Mouse (Mus musculus): Measurements from ENCODE around the gene Tekt4. TPM values are rescaled to one million over a fixed set of nuclear protein-coding genes. Genes with fewer than 3 reads are reported as not detected.

Gene Tekt4
- polyA plus RNA-seq, 1 experiment from 2014 or later, result 0.25 TPM

GRCm38 (mm10) chr17:25475946-25476744, 21.7 kb downstream of the Tekt4 start:
- 0 out of 2 replicates have a peak, but pooled peaks cover 8% of the 10 kb centered on the region for H3K27me3 ChIP-seq (ENCODE audit: control insufficient read depth, insufficient read depth, low read length)
- H3K4me1 ChIP-seq (ENCODE audit: control insufficient read depth, insufficient read depth, low read length), result no peaks in the 10 kb centered on the region
- H3K4me3 ChIP-seq (ENCODE audit: low read depth, low read length), result no peak overlapping the region
- H3K36me3 ChIP-seq (ENCODE audit: control insufficient read depth, insufficient read depth, low read length), result no peaks in the 10 kb centered on the region
- ATAC-seq (ENCODE audit: insufficient read depth, low FRiP score, low TSS enrichment), result no peak
- no peak overlapping the region for H3K9ac ChIP-seq (ENCODE audit: low read length)
- DNase-seq (ENCODE audit: low spot score), result peak; percentile 68
- no peaks in the 10 kb centered on the region for H3K9me3 ChIP-seq (ENCODE audit: control insufficient read depth, low read length)
- H3K27ac ChIP-seq (ENCODE audit: low read depth, low read length), result no peak overlapping the region
- WGBS, result 44% methylated on average over 19 of the region's 19 CpGs
- no peak overlapping the region for H3K4me2 ChIP-seq (ENCODE audit: low read depth)

GRCm38 (mm10) chr17:25480152-25480551, 25.7 kb downstream of the Tekt4 start:
- Histone ChIP-seq H3K4me1 (ENCODE audit: control insufficient read depth, insufficient read depth, low read length) (no peaks in the 10 kb centered on the region), H3K4me2 (ENCODE audit: low read depth) (no peak overlapping the region), H3K27ac (ENCODE audit: low read depth, low read length) (no peak overlapping the region), H3K9me3 (ENCODE audit: control insufficient read depth, low read length) (no peaks in the 10 kb centered on the region), H3K9ac (ENCODE audit: low read length) (no peak overlapping the region), H3K4me3 (ENCODE audit: low read depth, low read length) (no peak overlapping the region), H3K27me3 (ENCODE audit: control insufficient read depth, insufficient read depth, low read length) (0 out of 2 replicates have a peak, but pooled peaks cover 3% of the 10 kb centered on the region), H3K36me3 (ENCODE audit: control insufficient read depth, insufficient read depth, low read length) (no peaks in the 10 kb centered on the region)
- DNase-seq (ENCODE audit: low spot score) (no peak), ATAC-seq (ENCODE audit: insufficient read depth, low FRiP score, low TSS enrichment) (no peak)
- WGBS, result 46% methylated on average over 8 of the region's 8 CpGs

- H3K4me3 ChIP-seq (ENCODE audit: low read depth, low read length), result no peak overlapping the region
- 59% methylated on average over 4 of the region's 4 CpGs for WGBS
- no peak overlapping the region for H3K9ac ChIP-seq (ENCODE audit: low read length)
- DNase-seq (ENCODE audit: low spot score) (no peak), ATAC-seq (ENCODE audit: insufficient read depth, low FRiP score, low TSS enrichment) (no peak)
- no peaks in the 10 kb centered on the region for H3K4me1 ChIP-seq (ENCODE audit: control insufficient read depth, insufficient read depth, low read length)
- no peaks in the 10 kb centered on the region for H3K9me3 ChIP-seq (ENCODE audit: control insufficient read depth, low read length)
- no peak overlapping the region for H3K4me2 ChIP-seq (ENCODE audit: low read depth)
- no peak overlapping the region for H3K27ac ChIP-seq (ENCODE audit: low read depth, low read length)
- H3K36me3 ChIP-seq (ENCODE audit: control insufficient read depth, insufficient read depth, low read length), result no peaks in the 10 kb centered on the region
- 0 out of 2 replicates have a peak, but pooled peaks cover 3% of the 10 kb centered on the region for H3K27me3 ChIP-seq (ENCODE audit: control insufficient read depth, insufficient read depth, low read length)
Observed at GRCm38 (mm10) chr17:25480820-25481219, 26.4 kb downstream of the Tekt4 start.

GRCm38 (mm10) chr17:25482092-25482491, 27.7 kb downstream of the Tekt4 start:
- no peak overlapping the region for H3K4me2 ChIP-seq (ENCODE audit: low read depth)
- no peaks in the 10 kb centered on the region for H3K27me3 ChIP-seq (ENCODE audit: control insufficient read depth, insufficient read depth, low read length)
- H3K36me3 ChIP-seq (ENCODE audit: control insufficient read depth, insufficient read depth, low read length), result no peaks in the 10 kb centered on the region
- no peaks in the 10 kb centered on the region for H3K4me1 ChIP-seq (ENCODE audit: control insufficient read depth, insufficient read depth, low read length)
- H3K9me3 ChIP-seq (ENCODE audit: control insufficient read depth, low read length), result no peaks in the 10 kb centered on the region
- DNase-seq (ENCODE audit: low spot score) (no peak), ATAC-seq (ENCODE audit: insufficient read depth, low FRiP score, low TSS enrichment) (no peak)
- 86% methylated on average over 6 of the region's 6 CpGs for WGBS
- H3K27ac ChIP-seq (ENCODE audit: low read depth, low read length), result no peak overlapping the region
- no peak overlapping the region for H3K4me3 ChIP-seq (ENCODE audit: low read depth, low read length)
- H3K9ac ChIP-seq (ENCODE audit: low read length), result no peak overlapping the region

- Histone ChIP-seq H3K36me3 (ENCODE audit: control insufficient read depth, insufficient read depth, low read length) (no peaks in the 10 kb centered on the region), H3K4me3 (ENCODE audit: low read depth, low read length) (peak within 1 kb of the TSS; percentile 24), H3K9me3 (ENCODE audit: control insufficient read depth, low read length) (no peaks in the 10 kb centered on the region), H3K27me3 (ENCODE audit: control insufficient read depth, insufficient read depth, low read length) (peaks cover 25% of the 10 kb centered on the region), H3K27ac (ENCODE audit: low read depth, low read length) (no peak within 1 kb of the TSS), H3K4me2 (ENCODE audit: low read depth) (peak within 1 kb of the TSS; percentile 42), H3K4me1 (ENCODE audit: control insufficient read depth, insufficient read depth, low read length) (0 out of 2 replicates have a peak, but pooled peaks cover 2% of the 10 kb centered on the region), H3K9ac (ENCODE audit: low read length) (peak within 1 kb of the TSS; percentile 31; the same call in 1 of the 2 replicates)
- DNase-seq (ENCODE audit: low spot score), result peak; percentile 51
- WGBS, result 2% methylated on average over 14 of the region's 28 CpGs
- no peak for ATAC-seq (ENCODE audit: insufficient read depth, low FRiP score, low TSS enrichment)
Observed at GRCm38 (mm10) chr17:25497013-25497412, 42.6 kb downstream of the Tekt4 start, which contains the start of gene Sstr5. Gene Sstr5 (minus strand): TSS chr17:25497288.

GRCm38 (mm10) chr17:25502599-25502998, 48.2 kb downstream of the Tekt4 start:
- Histone ChIP-seq H3K9ac (ENCODE audit: low read length) (no peak overlapping the region), H3K27me3 (ENCODE audit: control insufficient read depth, insufficient read depth, low read length) (peaks cover 4% of the 10 kb centered on the region), H3K4me3 (ENCODE audit: low read depth, low read length) (no peak overlapping the region), H3K4me1 (ENCODE audit: control insufficient read depth, insufficient read depth, low read length) (no peaks in the 10 kb centered on the region), H3K9me3 (ENCODE audit: control insufficient read depth, low read length) (no peaks in the 10 kb centered on the region), H3K27ac (ENCODE audit: low read depth, low read length) (no peak overlapping the region), H3K36me3 (ENCODE audit: control insufficient read depth, insufficient read depth, low read length) (no peaks in the 10 kb centered on the region), H3K4me2 (ENCODE audit: low read depth) (no peak overlapping the region)
- ATAC-seq (ENCODE audit: insufficient read depth, low FRiP score, low TSS enrichment) (no peak), DNase-seq (ENCODE audit: low spot score) (no peak)
- 76% methylated on average over 4 of the region's 4 CpGs for WGBS

- 27% methylated on average over 3 of the region's 3 CpGs for WGBS
- no peaks in the 10 kb centered on the region for H3K9me3 ChIP-seq (ENCODE audit: control insufficient read depth, low read length)
- DNase-seq (ENCODE audit: low spot score), result peak; percentile 75
- H3K9ac ChIP-seq (ENCODE audit: low read length), result no peak overlapping the region
- no peak overlapping the region for H3K4me3 ChIP-seq (ENCODE audit: low read depth, low read length)
- no peak for ATAC-seq (ENCODE audit: insufficient read depth, low FRiP score, low TSS enrichment)
- no peaks in the 10 kb centered on the region for H3K4me1 ChIP-seq (ENCODE audit: control insufficient read depth, insufficient read depth, low read length)
- no peak overlapping the region for H3K27ac ChIP-seq (ENCODE audit: low read depth, low read length)
- H3K4me2 ChIP-seq (ENCODE audit: low read depth), result no peak overlapping the region
- H3K36me3 ChIP-seq (ENCODE audit: control insufficient read depth, insufficient read depth, low read length), result no peaks in the 10 kb centered on the region
- H3K27me3 ChIP-seq (ENCODE audit: control insufficient read depth, insufficient read depth, low read length), result no peaks in the 10 kb centered on the region
Observed at GRCm38 (mm10) chr17:25507799-25508198, 53.4 kb downstream of the Tekt4 start.

- DNase-seq (ENCODE audit: low spot score) (peak; percentile 70), ATAC-seq (ENCODE audit: insufficient read depth, low FRiP score, low TSS enrichment) (no peak)
- 54% methylated on average over 7 of the region's 7 CpGs for WGBS
- no peak overlapping the region for H3K9ac ChIP-seq (ENCODE audit: low read length)
- H3K4me3 ChIP-seq (ENCODE audit: low read depth, low read length), result no peak overlapping the region
- H3K36me3 ChIP-seq (ENCODE audit: control insufficient read depth, insufficient read depth, low read length), result no peaks in the 10 kb centered on the region
- H3K27me3 ChIP-seq (ENCODE audit: control insufficient read depth, insufficient read depth, low read length), result no peaks in the 10 kb centered on the region
- no peak overlapping the region for H3K4me2 ChIP-seq (ENCODE audit: low read depth)
- H3K4me1 ChIP-seq (ENCODE audit: control insufficient read depth, insufficient read depth, low read length), result no peaks in the 10 kb centered on the region
- no peaks in the 10 kb centered on the region for H3K9me3 ChIP-seq (ENCODE audit: control insufficient read depth, low read length)
- H3K27ac ChIP-seq (ENCODE audit: low read depth, low read length), result no peak overlapping the region
Observed at GRCm38 (mm10) chr17:25508860-25509577, 54.6 kb downstream of the Tekt4 start.
